Mouse (Mus musculus) kidney, adult 2 months (tissue): ENCODE measurements at regions not wholly inside any gene's neighbourhood (a gene's known extent, or its start where the extent isn't known, plus 50 kb on each side); places are given as distances from the start of the nearest gene placed in this dataset.

Experiments
- DNase-seq: peaks from one replicate; pipeline ENCODE4 v3.0.0; 2021
- H3K27ac ChIP-seq: fragments of 200-500 bp; 2 replicates; pipeline ENCODE4 v1.5.1; 2012; ENCODE audit warnings: low read depth, low read length, control low read depth, inconsistent platforms; ENCODE audit not compliant: insufficient read depth
- H3K27me3 ChIP-seq: fragments of 200-500 bp; replicated peaks from 2 replicates; pipeline ENCODE4 v1.6.1; 2012; ENCODE audit warnings: mild to moderate bottlenecking, moderate library complexity, low read length, inconsistent platforms; ENCODE audit not compliant: control insufficient read depth, insufficient read depth
- H3K36me3 ChIP-seq: fragments of 200-500 bp; 2 replicates; pipeline ENCODE4 v1.6.1; 2012; ENCODE audit warnings: mild to moderate bottlenecking, moderate library complexity, low read length, inconsistent platforms; ENCODE audit not compliant: control insufficient read depth, insufficient read depth
- H3K4me1 ChIP-seq: fragments of 200-500 bp; 2 replicates; pipeline ENCODE4 v1.6.1; 2011; ENCODE audit warnings: low read length; ENCODE audit not compliant: control insufficient read depth, insufficient read depth
- H3K4me3 ChIP-seq: fragments of 200-500 bp; 2 replicates; pipeline ENCODE4 v1.5.1; 2011; ENCODE audit warnings: mild to moderate bottlenecking, low read depth, low read length, control low read depth; ENCODE audit not compliant: insufficient read depth
- CTCF ChIP-seq: fragments of 200-500 bp; conservative IDR thresholded peaks from 2 replicates; pipeline ENCODE4 v1.5.1; 2011; ENCODE audit warnings: low read depth, mild to moderate bottlenecking, control low read depth, low read length, moderate library complexity, mixed read lengths; ENCODE audit not compliant: insufficient read depth, insufficient read length
- POLR2A ChIP-seq: fragments of 200-500 bp; IDR thresholded peaks from one replicate; pipeline ENCODE4 v1.6.1; 2011; ENCODE audit warnings: low read depth, low read length, control low read depth
- WGBS: fragments of 180-500 bp; shearing (Covaris S2); methylation state at CpG from one replicate; pipeline ENCODE4 v1.1.7; 2018; 5-methylcytosine and 5-hydroxymethylcytosine counted together

- no peak overlapping the region for H3K27ac ChIP-seq
- H3K4me1 ChIP-seq, result no peaks in the 10 kb centered on the region
- DNase-seq, result peak; percentile 36
- no peaks in the 10 kb centered on the region for H3K27me3 ChIP-seq
- TF ChIP-seq POLR2A, result no peak
- TF ChIP-seq CTCF, result no peak; the same call in 1 of the 2 replicates
- H3K36me3 ChIP-seq, result no peaks in the 10 kb centered on the region
- WGBS, result 42% methylated on average over 4 of the region's 4 CpGs
- no peak overlapping the region for H3K4me3 ChIP-seq
Measured at GRCm38 (mm10) chr13:26457487-26458253, 312.3 kb downstream of the Hdgfl1 start.

GRCm38 (mm10) chr13:26426639-26427038 lies 343.3 kb downstream of the Hdgfl1 start:
- Histone ChIP-seq H3K36me3 (no peaks in the 10 kb centered on the region), H3K27me3 (no peaks in the 10 kb centered on the region), H3K4me1 (no peaks in the 10 kb centered on the region), H3K4me3 (no peak overlapping the region), H3K27ac (no peak overlapping the region)
- no peak for DNase-seq
- 82% methylated on average over 4 of the region's 4 CpGs for WGBS
- TF ChIP-seq POLR2A (no peak), CTCF (no peak)

- Histone ChIP-seq H3K27ac (no peak overlapping the region), H3K27me3 (no peaks in the 10 kb centered on the region), H3K4me3 (no peak overlapping the region), H3K36me3 (no peaks in the 10 kb centered on the region), H3K4me1 (no peaks in the 10 kb centered on the region)
- WGBS, result 91% methylated on average over 1 of the region's 1 CpGs
- TF ChIP-seq CTCF (no peak), POLR2A (no peak)
- no peak for DNase-seq
Measured at GRCm38 (mm10) chr13:26424513-26424912, 345.5 kb downstream of the Hdgfl1 start.

GRCm38 (mm10) chr13:26405757-26406156 lies 364.2 kb downstream of the Hdgfl1 start:
- no peaks in the 10 kb centered on the region for H3K27me3 ChIP-seq
- TF ChIP-seq POLR2A (no peak), CTCF (no peak)
- H3K4me3 ChIP-seq, result no peak overlapping the region
- H3K36me3 ChIP-seq, result no peaks in the 10 kb centered on the region
- no peaks in the 10 kb centered on the region for H3K4me1 ChIP-seq
- DNase-seq, result peak; percentile 76
- H3K27ac ChIP-seq, result no peak overlapping the region

- 59% methylated on average over 2 of the region's 2 CpGs for WGBS
- H3K27me3 ChIP-seq, result no peaks in the 10 kb centered on the region
- TF ChIP-seq CTCF, result no peak
- no peak for TF ChIP-seq POLR2A
- H3K36me3 ChIP-seq, result no peaks in the 10 kb centered on the region
- H3K27ac ChIP-seq, result no peak overlapping the region
- peak; percentile 64 for DNase-seq
- H3K4me3 ChIP-seq, result no peak overlapping the region
- H3K4me1 ChIP-seq, result no peaks in the 10 kb centered on the region
Measured at GRCm38 (mm10) chr13:26404707-26405106, 365.3 kb downstream of the Hdgfl1 start.

GRCm38 (mm10) chr13:26387861-26388621 lies 381.9 kb downstream of the Hdgfl1 start:
- TF ChIP-seq CTCF, result no peak
- no peak overlapping the region for H3K27ac ChIP-seq
- 90% methylated on average over 7 of the region's 7 CpGs for WGBS

GRCm38 (mm10) chr13:26382631-26383030 lies 387.3 kb downstream of the Hdgfl1 start:
- 48% methylated on average over 2 of the region's 2 CpGs for WGBS
- no peak for DNase-seq
- no peaks in the 10 kb centered on the region for H3K27me3 ChIP-seq

More at GRCm38 (mm10) chr13:26387861-26388621, 381.9 kb downstream of the Hdgfl1 start:
- H3K36me3 ChIP-seq, result no peaks in the 10 kb centered on the region
- H3K4me1 ChIP-seq, result no peaks in the 10 kb centered on the region
- DNase-seq, result no peak
- H3K4me3 ChIP-seq, result no peak overlapping the region
- no peaks in the 10 kb centered on the region for H3K27me3 ChIP-seq

More at GRCm38 (mm10) chr13:26382631-26383030, 387.3 kb downstream of the Hdgfl1 start:
- Histone ChIP-seq H3K27ac (no peak overlapping the region), H3K4me3 (no peak overlapping the region), H3K4me1 (no peaks in the 10 kb centered on the region), H3K36me3 (no peaks in the 10 kb centered on the region)
- TF ChIP-seq CTCF (no peak), POLR2A (no peak)
